ENCODE assay signal across 8 mouse cellular contexts in genomic region chrX:151520458-151521322, GRCm38 (mm10). TPM values are rescaled to one million over a fixed set of nuclear protein-coding genes. Genes with fewer than 3 reads are reported as not detected.
DNase-seq lines count a peak whose midpoint lies in the region; ATAC-seq and TF ChIP-seq lines count a peak whose summit lies in the region.

Gene Phf8 (plus strand): TSS chrX:151520672.

- H3K4me3 ChIP-seq in gastrocnemius, adult 2 months, result peak within 1 kb of the TSS; percentile 82
- H3K4me3 ChIP-seq in hindbrain, postnatal 0 days (ENCODE audit: low read length), result peak within 1 kb of the TSS; percentile 53
- peak within 1 kb of the TSS; percentile 47 for H3K4me3 ChIP-seq in left cerebral cortex, adult 2 months

- intact Hi-C loops in gastrocnemius, adult 2 months (cut with DNase I), result loop anchor here (10.0 kb wide), 1 partner anchor 386 kb away; no protein-coding TSS in a partner anchor
- intact Hi-C loops in left cerebral cortex, adult 2 months (cut with DNase I), result loop anchor here (2.0 to 5.0 kb wide), 3 partner anchors 176 to 482 kb away; partner anchors contain the start of genes Fam120c and Hsd17b10

- H3K36me3 ChIP-seq in hindbrain, postnatal 0 days (ENCODE audit: insufficient read depth, low read length), result no peaks in the 10 kb centered on the region

- peak within 1 kb of the TSS; percentile 62 for H3K4me2 ChIP-seq in hindbrain, postnatal 0 days (ENCODE audit: low read depth, low read length)

- no peaks in the 10 kb centered on the region for H3K9me3 ChIP-seq in hindbrain, postnatal 0 days (ENCODE audit: low read length)

- peak; percentile 97 for DNase-seq in ZHBTc4 (ENCODE audit: low read depth, low spot score)
- peak; percentile 98 for DNase-seq in gastrocnemius, adult 2 months
- DNase-seq in hindbrain, postnatal 0 days (ENCODE audit: low spot score), result peak; percentile 96
- peak; percentile 91 to 93 for DNase-seq in left cerebral cortex, adult 2 months (ENCODE audit: extremely low spot score in 1 of 2, low spot score in 2 of 2)
- peak; percentile 90 to 91 for DNase-seq in right cerebral cortex, adult 2 months (ENCODE audit: low spot score in 2 of 2)
- peak; percentile 96 for DNase-seq in urinary bladder, postnatal 14 days (ENCODE audit: low spot score)

- no peaks in the 10 kb centered on the region for H3K4me1 ChIP-seq in hindbrain, postnatal 0 days (ENCODE audit: insufficient read depth, low read length)

- WGBS in hindbrain, postnatal 0 days, result 28% methylated on average over 61 of the region's 68 CpGs

- no peaks in the 10 kb centered on the region for H3K27me3 ChIP-seq in hindbrain, postnatal 0 days (ENCODE audit: insufficient read depth, low read length)

- peak; percentile 83 for ATAC-seq in common myeloid progenitor, adult 5-6 weeks (replicated peaks; ENCODE audit: low read depth, poor library complexity, severe bottlenecking)
- ATAC-seq in hindbrain, postnatal 0 days, result peak; percentile 97
- peak; percentile 84 for ATAC-seq in megakaryocyte, adult 5-6 weeks (ENCODE audit: poor library complexity, severe bottlenecking)

- peak within 1 kb of the TSS; percentile 72 for H3K9ac ChIP-seq in hindbrain, postnatal 0 days (replicated peaks; ENCODE audit: low read length)

- 0 out of 2 replicates have a peak, but pooled peaks have one; percentile 3 for TF ChIP-seq CTCF in gastrocnemius, adult 2 months (IDR thresholded peaks at IDR 0.05)
- TF ChIP-seq CTCF in hindbrain, postnatal 0 days (IDR thresholded peaks at IDR 0.05; ENCODE audit: low read depth), result peak; percentile 39; the same call in 1 of the 2 replicates
- no peak; the same call in 1 of the 2 replicates for TF ChIP-seq CTCF in left cerebral cortex, adult 2 months (IDR thresholded peaks at IDR 0.05)

- H3K27ac ChIP-seq in gastrocnemius, adult 2 months, result peak within 1 kb of the TSS; percentile 99
- H3K27ac ChIP-seq in hindbrain, postnatal 0 days, result peak within 1 kb of the TSS; percentile 97
- peak within 1 kb of the TSS; percentile 94 for H3K27ac ChIP-seq in left cerebral cortex, adult 2 months

RNA-seq across cellular contexts. Expression of gene Phf8, which starts in this region (rescaled TPM):
- 16.4 and 30.8 TPM in 2 replicates for total RNA-seq in common myeloid progenitor, adult 5-6 weeks (2017)
- 10 to 100 TPM in 1 of 2 experiments, 1 to 10 TPM in 1; 8.6 to 11.4 TPM for total RNA-seq in gastrocnemius, adult 2 months (2021)
- total RNA-seq in hindbrain, postnatal 0 days (2014; rRNA removed), result 12.4 and 13.1 TPM in 2 replicates
- 8.7 and 11.9 TPM in 2 replicates for polyA plus RNA-seq in hindbrain, postnatal 0 days (2015; fragmentation: Nextera tagmentation; extraction: Ambion mirVana)
- total RNA-seq in left cerebral cortex, adult 2 months (2021), result 10 to 100 TPM; 30.7 to 33.0 TPM
- total RNA-seq in megakaryocyte, adult 5-6 weeks (2015), result 42.6 and 45.3 TPM in 2 replicates
- 27.1 and 33.6 TPM in 2 replicates for total RNA-seq in megakaryocyte, adult 5-6 weeks (2017)

Comparison
In these comparisons a context has a peak if more than half of its experiments do, and no peak if none do; other contexts are left out.
1. Peak in every context shown above with its lines: DNase-seq, ATAC-seq, H3K4me3 ChIP-seq and H3K27ac ChIP-seq.